ENCODE assay signal across 10 mouse cellular contexts in the genomic region with DNA sequence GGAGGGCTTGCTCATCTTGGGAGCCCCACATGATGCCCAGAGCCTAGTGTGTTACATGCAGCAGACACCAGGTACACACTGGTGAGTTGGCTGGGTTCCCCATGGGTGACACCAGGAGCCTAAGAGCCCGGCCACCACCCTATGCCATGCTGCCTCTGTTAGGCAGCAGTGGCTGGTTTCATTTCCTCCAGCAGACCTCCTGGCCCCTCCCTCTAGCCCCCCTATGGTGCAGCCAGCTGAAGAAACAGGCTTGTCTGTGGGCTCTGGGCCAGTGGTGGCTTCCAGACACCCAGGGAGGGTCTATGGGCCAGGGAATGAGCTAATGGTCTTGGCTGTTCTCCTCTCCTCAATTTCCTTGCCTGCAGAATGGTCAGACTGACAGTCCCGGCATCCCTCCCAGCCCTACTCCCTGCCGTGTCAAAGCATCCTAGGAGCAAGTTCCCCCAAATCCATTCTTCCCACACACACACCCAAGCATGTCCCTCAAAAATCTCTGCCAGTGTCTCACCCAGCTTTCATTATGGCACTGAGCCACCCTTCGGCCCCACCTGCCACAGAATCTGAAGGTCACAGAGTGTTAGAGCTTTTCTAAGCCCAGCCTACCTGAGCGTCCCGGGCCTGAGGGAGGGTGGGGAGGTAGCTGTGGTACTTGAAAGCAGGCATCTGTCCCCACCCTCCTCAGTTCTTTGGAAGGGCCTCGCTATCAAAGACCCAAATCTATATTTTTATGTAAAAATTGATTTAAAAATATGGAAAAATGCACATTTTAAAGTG. TPM values are rescaled to one million over a fixed set of nuclear protein-coding genes. Genes with fewer than 3 reads are reported as not detected.
A peak's percentile ranks its signal among the peaks of the same experiment; 100 is the strongest.
DNase-seq lines count a peak whose midpoint lies in the region; ATAC-seq lines count a peak whose summit lies in the region.
"Had no signal": no experiment of that assay in that cellular context is flagged by ENCODE, and none has a peak within 500 bp of the region (broad histone marks: within the 10 kb centered on the region; RNA-seq: fewer than 3 reads in every experiment).

No protein-coding gene starts in this region.

- no peaks in the 10 kb centered on the region for H3K27me3 ChIP-seq in forebrain, embryonic 15.5 days
- peaks cover 21% of the 10 kb centered on the region; the same call in 1 of the 2 replicates for H3K27me3 ChIP-seq in neural tube, embryonic 13.5 days
- peaks cover 61% of the 10 kb centered on the region for H3K27me3 ChIP-seq in liver, embryonic 11.5 days (replicated peaks; ENCODE audit: control insufficient read depth, insufficient read depth, low read length)

- no peaks in the 10 kb centered on the region for H3K9me3 ChIP-seq in forebrain, embryonic 15.5 days
- H3K9me3 ChIP-seq in neural tube, embryonic 13.5 days, result no peaks in the 10 kb centered on the region
- H3K9me3 ChIP-seq in liver, embryonic 11.5 days (ENCODE audit: control insufficient read depth, low read length), result no peaks in the 10 kb centered on the region

- no peak overlapping the region for H3K4me3 ChIP-seq in forebrain, embryonic 15.5 days
- no peak overlapping the region for H3K4me3 ChIP-seq in neural tube, embryonic 13.5 days
- no peak overlapping the region for H3K4me3 ChIP-seq in liver, embryonic 11.5 days (ENCODE audit: low read depth, low read length)

- H3K4me2 ChIP-seq in forebrain, embryonic 15.5 days (replicated peaks), result no peak overlapping the region
- no peak overlapping the region for H3K4me2 ChIP-seq in neural tube, embryonic 13.5 days
- H3K4me2 ChIP-seq in liver, embryonic 11.5 days, result no peak overlapping the region

- peaks cover 42% of the 10 kb centered on the region for H3K4me1 ChIP-seq in forebrain, embryonic 15.5 days
- peaks cover 76% of the 10 kb centered on the region for H3K4me1 ChIP-seq in neural tube, embryonic 13.5 days (replicated peaks)
- peaks cover 8% of the 10 kb centered on the region for H3K4me1 ChIP-seq in liver, embryonic 11.5 days (replicated peaks; ENCODE audit: control insufficient read depth, insufficient read depth, low read length)

- DNase-seq in heart, adult 18-20 months, result peak; percentile 45 to 47
- DNase-seq in heart, postnatal 14 days, result no peak
- DNase-seq in retina, postnatal 1 day, result peak; percentile 62
- no peak for DNase-seq in retina, embryonic 14.5 days (ENCODE audit: low spot score)
- DNase-seq in liver, embryonic 11.5 days (ENCODE audit: low spot score), result no peak
- no peak for DNase-seq in yolk sac, embryonic 10.5 days (ENCODE audit: low spot score)

- H3K9ac ChIP-seq in forebrain, embryonic 15.5 days (replicated peaks), result no peak overlapping the region
- no peak overlapping the region for H3K9ac ChIP-seq in neural tube, embryonic 13.5 days
- no peak overlapping the region for H3K9ac ChIP-seq in liver, embryonic 11.5 days (ENCODE audit: low read depth, low read length)

- no peaks in the 10 kb centered on the region for H3K36me3 ChIP-seq in forebrain, embryonic 15.5 days
- H3K36me3 ChIP-seq in neural tube, embryonic 13.5 days, result no peaks in the 10 kb centered on the region
- no peaks in the 10 kb centered on the region for H3K36me3 ChIP-seq in liver, embryonic 11.5 days (ENCODE audit: control insufficient read depth, insufficient read depth, low read length)

- 52% methylated on average over 7 of the region's 7 CpGs for WGBS in forebrain, embryonic 15.5 days
- WGBS in neural tube, embryonic 13.5 days, result 57% methylated on average over 7 of the region's 7 CpGs
- 42% methylated on average over 7 of the region's 7 CpGs for WGBS in liver, embryonic 11.5 days

- intact Hi-C loops in heart, postnatal 14 days (cut with DNase I), result no loop called here

- ATAC-seq in forebrain, embryonic 15.5 days (replicated peaks), result peak; percentile 23
- ATAC-seq in neural tube, embryonic 13.5 days (ENCODE audit: low read depth), result peak; percentile 10; the same call in 1 of the 2 replicates
- no peak for ATAC-seq in liver, embryonic 11.5 days (replicated peaks; ENCODE audit: low FRiP score)

- H3K27ac ChIP-seq in forebrain, embryonic 15.5 days (replicated peaks), result no peak overlapping the region
- no peak overlapping the region for H3K27ac ChIP-seq in neural tube, embryonic 13.5 days (replicated peaks)
- no peak overlapping the region for H3K27ac ChIP-seq in liver, embryonic 11.5 days (ENCODE audit: low read depth, low read length)

RNA-seq across cellular contexts. Expression of gene Tns1, which starts 29.6 kb away (rescaled TPM):
- total RNA-seq in heart, adult 18-20 months (2021), result 100 to 1,000 TPM; 636 to 666 TPM
- 100 to 1,000 TPM; 677 to 755 TPM for total RNA-seq in heart, postnatal 14 days (2021)
- 6.0 and 7.9 TPM in 2 replicates for polyA plus RNA-seq in forebrain, embryonic 15.5 days (2015; fragmentation: Nextera tagmentation; extraction: Ambion mirVana)
- polyA plus RNA-seq in neural tube, embryonic 13.5 days (2015; fragmentation: Nextera tagmentation; extraction: Ambion mirVana), result 15.8 and 17.0 TPM in 2 replicates
- 19.4 and 20.4 TPM in 2 replicates for polyA plus RNA-seq in liver, embryonic 11.5 days (2014; fragmentation: Nextera tagmentation; extraction: Ambion mirVana)
- total RNA-seq: MEL had no signal

RNA-seq across cellular contexts. Expression of gene Rufy4, which starts 30.7 kb away (rescaled TPM):
- under 1 TPM; 0.84 to 0.95 TPM for total RNA-seq in heart, adult 18-20 months (2021)
- 1 to 10 TPM; 1.4 to 1.5 TPM for total RNA-seq in heart, postnatal 14 days (2021)
- polyA plus RNA-seq in forebrain, embryonic 15.5 days (2015; fragmentation: Nextera tagmentation; extraction: Ambion mirVana), result 0.13 and 0.14 TPM in 2 replicates
- 0.14 TPM in 1 of 2 replicates, not detected in the other for polyA plus RNA-seq in neural tube, embryonic 13.5 days (2015; fragmentation: Nextera tagmentation; extraction: Ambion mirVana)
- polyA plus RNA-seq in liver, embryonic 11.5 days (2014; fragmentation: Nextera tagmentation; extraction: Ambion mirVana), result 0.17 and 0.34 TPM in 2 replicates

RNA-seq across cellular contexts. Expression of gene Cxcr2, which starts 59.1 kb away (rescaled TPM):
- under 1 TPM in 1 of 2 experiments, not detected in 1; 0.44 TPM for total RNA-seq in heart, adult 18-20 months (2021)
- total RNA-seq in heart, postnatal 14 days (2021), result under 1 TPM; 0.07 to 0.10 TPM
- polyA plus RNA-seq in forebrain, embryonic 15.5 days (2015; fragmentation: Nextera tagmentation; extraction: Ambion mirVana), result 0.13 TPM in 2 replicates
- polyA plus RNA-seq in neural tube, embryonic 13.5 days (2015; fragmentation: Nextera tagmentation; extraction: Ambion mirVana), result 0.12 and 0.15 TPM in 2 replicates
- 0.47 and 0.70 TPM in 2 replicates for polyA plus RNA-seq in liver, embryonic 11.5 days (2014; fragmentation: Nextera tagmentation; extraction: Ambion mirVana)
- total RNA-seq: liver, adult 2 months had no signal

Comparison
In these comparisons a context has a peak if more than half of its experiments do, and no peak if none do; other contexts are left out.
1. DNase-seq: peak in heart, adult 18-20 months (2 of 2) and retina, postnatal 1 day (single experiment); none in heart, postnatal 14 days (0 of 2), retina, embryonic 14.5 days (single experiment), liver, embryonic 11.5 days (single experiment) and yolk sac, embryonic 10.5 days (single experiment).